Mouse (Mus musculus) liver, adult 2 months (tissue): ENCODE results near the gene Atoh8.

ENCODE experiments used
- CTCF ChIP-seq: fragments of 200-500 bp; IDR thresholded peaks from 2 replicates; pipeline ENCODE4 v1.5.1; 2011; ENCODE audit warnings: low read depth, low read length, control low read depth
- POLR2A ChIP-seq: fragments of 200-500 bp; IDR thresholded peaks from 2 replicates; pipeline ENCODE4 v1.6.1; 2011; ENCODE audit warnings: low read length, control low read depth; ENCODE audit not compliant: insufficient read depth; ENCODE audit errors: extremely low read depth

DNA sequence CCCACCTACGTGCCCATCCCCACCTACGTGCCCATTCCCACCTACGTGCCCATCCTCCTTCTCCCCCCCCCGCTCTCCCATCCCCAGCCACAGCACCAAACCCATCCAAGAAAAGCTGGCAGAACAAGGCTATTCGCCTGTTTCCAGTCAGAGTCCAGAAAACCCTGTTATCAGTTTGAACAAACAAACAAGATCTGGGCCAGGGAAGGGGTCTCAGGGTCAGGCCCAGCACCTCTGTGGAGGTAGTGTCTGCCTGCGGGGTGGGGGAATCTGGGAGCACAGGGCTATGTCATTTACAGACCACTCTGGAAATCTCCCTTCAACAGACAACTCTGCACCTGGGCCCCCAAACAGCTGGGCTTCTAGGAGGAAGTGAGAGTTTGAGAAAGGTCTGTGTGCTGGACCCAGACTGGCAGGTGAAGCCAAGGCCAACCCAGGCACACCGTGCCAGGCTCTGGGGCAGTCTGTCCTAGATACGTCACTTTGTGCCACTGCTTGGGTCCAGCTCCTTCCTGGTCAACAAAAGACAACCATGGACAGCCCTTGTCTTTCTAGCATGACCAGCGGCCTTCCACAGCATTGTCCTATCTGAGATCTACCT lies 7.6 kb downstream of the Atoh8 start:
- no peak for TF ChIP-seq POLR2A
- TF ChIP-seq CTCF = no peak
